Mouse (Mus musculus): ENCODE data around the gene Fam198b.

The Fam198b gene

DNA sequence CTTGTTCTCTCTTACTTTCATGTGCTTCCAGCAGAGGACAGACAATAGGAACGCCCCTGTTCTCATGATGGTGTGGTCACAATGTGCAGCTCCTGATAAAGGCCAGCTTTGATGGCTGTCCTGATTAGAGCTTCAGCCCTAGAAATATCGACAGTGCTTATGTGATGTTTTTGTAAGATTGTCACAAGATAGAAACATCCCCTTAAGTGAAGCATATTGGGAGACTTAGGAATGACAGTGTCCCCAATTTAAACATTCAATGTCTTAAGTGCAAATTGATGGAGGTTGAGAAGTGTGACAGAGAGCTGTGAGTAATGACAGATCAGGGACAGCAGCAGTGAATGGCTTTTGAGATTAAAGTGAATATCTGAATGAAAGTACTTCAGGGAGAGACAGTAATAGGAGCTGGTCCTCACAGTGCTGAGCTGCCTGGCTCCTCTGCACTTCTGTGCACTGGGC, 99.7 kb downstream of the Fam198b start:
- DNase-seq (ENCODE audit: low read depth, low spot score): no peak

DNA sequence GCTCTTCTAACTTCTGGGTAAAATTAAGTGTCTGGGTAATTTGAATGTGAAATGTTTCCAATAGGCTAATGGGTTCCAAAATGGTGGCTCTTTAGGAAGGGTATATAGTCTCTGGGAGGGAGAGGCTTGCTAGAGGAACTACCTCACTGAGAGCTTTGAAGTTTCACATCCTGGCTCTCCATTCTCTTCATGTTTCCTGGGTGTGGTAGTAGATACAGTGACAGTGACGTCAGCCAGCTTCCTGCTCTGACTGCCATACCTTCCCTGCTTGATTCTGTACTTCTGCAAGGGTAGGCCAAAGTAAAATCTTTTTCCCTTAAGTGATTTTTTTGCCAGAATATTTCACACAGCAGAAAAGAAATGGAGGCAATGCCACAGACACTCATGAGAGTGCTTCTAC, 100.2 kb downstream of the Fam198b start:
- DNase-seq (ENCODE audit: low read depth, low spot score): no peak

DNA sequence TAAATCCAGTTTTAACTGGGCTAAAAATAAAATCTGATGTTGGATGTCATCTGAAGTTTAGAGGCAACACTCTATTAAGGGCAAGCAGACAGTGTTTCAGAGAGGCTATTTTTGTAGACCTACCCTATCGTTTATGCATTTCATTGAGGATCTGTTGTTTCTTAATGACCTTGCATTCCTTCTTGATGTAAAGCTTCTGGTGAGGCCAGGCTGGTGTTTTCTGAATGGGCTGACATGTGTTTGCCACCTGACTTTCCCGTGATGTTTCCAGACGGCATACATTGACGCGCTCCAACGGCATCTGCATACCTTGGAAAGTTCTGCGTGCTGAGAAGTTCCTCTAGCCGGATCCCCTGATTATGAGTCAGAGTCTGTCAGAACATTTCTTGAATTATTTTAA, 104.9 kb downstream of the Fam198b start:
- no peak for DNase-seq (ENCODE audit: low read depth, low spot score)

DNA sequence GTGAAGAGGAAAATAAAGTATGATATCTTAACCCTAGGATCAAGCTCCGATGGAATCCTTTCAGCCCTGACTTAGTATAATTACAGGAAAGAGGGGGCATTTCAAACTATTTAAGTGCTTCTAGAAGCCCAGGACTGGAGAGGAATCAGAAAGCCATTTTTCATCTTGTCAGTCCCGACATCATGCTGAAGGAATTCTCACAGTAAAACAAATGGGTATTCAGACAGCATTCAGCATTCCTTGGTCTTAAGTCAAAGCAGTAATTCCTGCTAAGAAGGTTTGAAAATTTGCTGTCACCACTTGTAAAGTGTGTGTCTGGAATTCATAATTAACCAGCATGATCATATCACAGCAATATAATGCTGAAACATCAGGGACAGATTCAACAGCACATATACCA, 105.6 kb downstream of the Fam198b start:
- DNase-seq (ENCODE audit: low read depth, low spot score): no peak

DNA sequence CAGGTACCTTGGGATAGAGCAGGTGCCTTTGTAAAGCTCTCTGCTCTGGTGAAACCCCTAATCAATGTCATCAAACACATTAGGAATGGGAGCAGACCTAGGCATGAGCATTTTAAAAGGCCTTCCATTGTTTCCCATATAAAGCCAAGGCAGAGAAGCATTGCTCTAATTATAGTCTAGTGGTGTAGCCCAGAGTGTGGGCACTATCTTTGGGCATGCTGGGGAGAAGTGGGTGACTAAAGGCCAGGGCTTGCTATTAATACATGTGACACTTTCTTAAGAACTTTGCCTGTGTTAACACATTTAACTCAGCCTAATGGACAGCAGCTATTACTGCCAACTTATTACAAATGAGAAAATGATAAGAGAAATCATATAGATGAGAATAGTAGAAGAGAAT, 106.1 kb downstream of the Fam198b start:
- DNase-seq (ENCODE audit: low read depth, low spot score): no peak

- DNase-seq (ENCODE audit: low read depth, low spot score): no peak
Observed at GRCm38 (mm10) chr3:79994029-79994539, 109.8 kb downstream of the Fam198b start.

DNA sequence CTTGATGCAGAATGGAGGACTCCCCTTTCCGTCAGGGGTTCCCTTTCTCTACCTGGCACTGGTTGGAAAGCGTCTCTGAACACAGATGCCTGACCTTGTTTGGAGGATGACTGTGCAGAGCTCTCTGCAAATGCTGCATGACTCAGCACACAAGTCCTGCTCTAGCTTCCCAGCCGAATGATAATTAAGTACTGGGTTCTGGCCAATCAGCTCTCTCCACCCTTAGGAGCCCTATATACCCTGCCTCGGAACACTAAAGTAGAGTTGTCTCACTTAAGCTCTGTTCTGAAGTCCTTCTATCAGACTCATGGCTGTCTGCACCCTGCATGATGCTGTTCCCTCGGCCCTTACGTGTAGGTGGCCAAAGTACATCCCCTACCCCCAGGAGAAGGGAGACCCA, 111.4 kb downstream of the Fam198b start:
- peak; percentile 21 for DNase-seq (ENCODE audit: low read depth, low spot score)
